In genomic region chr16:87689225-87689624, GRCm38 (mm10) we compare ENCODE assay signal across 9 mouse cellular contexts. TPM values are rescaled to one million over a fixed set of nuclear protein-coding genes. Genes with fewer than 3 reads are reported as not detected.
DNase-seq lines count a peak whose midpoint lies in the region; ATAC-seq and TF ChIP-seq lines count a peak whose summit lies in the region.
"Had no signal": no experiment of that assay in that cellular context is flagged by ENCODE, and none has a peak within 500 bp of the region (broad histone marks: within the 10 kb centered on the region; RNA-seq: fewer than 3 reads in every experiment).

No protein-coding gene starts in this region.

- no peak overlapping the region for H3K4me2 ChIP-seq in limb, embryonic 12.5 days
- H3K4me2 ChIP-seq in intestine, postnatal 0 days (replicated peaks; ENCODE audit: low read depth), result no peak overlapping the region
- H3K4me2 ChIP-seq in midbrain, embryonic 14.5 days (ENCODE audit: low read length), result no peak overlapping the region

- TF ChIP-seq CTCF in intestine, postnatal 0 days (IDR thresholded peaks at IDR 0.05; ENCODE audit: low read depth), result no peak
- TF ChIP-seq CTCF in cerebellum, adult 2 months (IDR thresholded peaks at IDR 0.05; ENCODE audit: borderline replicate concordance, insufficient read depth, low read depth, low read length), result no peak

- 0 out of 2 replicates have a peak overlapping the region, but pooled peaks have one; percentile 4 for H3K27ac ChIP-seq in limb, embryonic 12.5 days
- no peak overlapping the region for H3K27ac ChIP-seq in limb, embryonic 10.5 days
- 0 out of 2 replicates have a peak overlapping the region, but pooled peaks have one; percentile 21 for H3K27ac ChIP-seq in intestine, postnatal 0 days (ENCODE audit: low read depth, low read length)
- H3K27ac ChIP-seq in cerebellum, adult 2 months (ENCODE audit: insufficient read depth, low read length), result no peak overlapping the region
- H3K27ac ChIP-seq in midbrain, embryonic 14.5 days (replicated peaks; ENCODE audit: low read depth, low read length), result no peak overlapping the region

- no peak for DNase-seq in limb, embryonic 10.5 days (ENCODE audit: low spot score)
- peak; percentile 22 for DNase-seq in right cerebral cortex, postnatal 4 days
- DNase-seq in cerebellum, adult 2 months, result no peak
- no peak for DNase-seq in adrenal gland, postnatal 36 days
- DNase-seq in midbrain, embryonic 14.5 days, result no peak
- DNase-seq: adrenal gland, adult 2 months had no signal

- no peak overlapping the region for H3K4me3 ChIP-seq in limb, embryonic 12.5 days (replicated peaks)
- H3K4me3 ChIP-seq in limb, embryonic 10.5 days, result no peak overlapping the region
- H3K4me3 ChIP-seq in intestine, postnatal 0 days (ENCODE audit: low read depth, low read length), result no peak overlapping the region
- no peak overlapping the region for H3K4me3 ChIP-seq in cerebellum, adult 2 months (replicated peaks; ENCODE audit: insufficient read depth, low read depth, low read length)
- H3K4me3 ChIP-seq in midbrain, embryonic 14.5 days (replicated peaks; ENCODE audit: low read depth, low read length), result no peak overlapping the region

- no peaks in the 10 kb centered on the region for H3K36me3 ChIP-seq in limb, embryonic 12.5 days
- no peaks in the 10 kb centered on the region for H3K36me3 ChIP-seq in limb, embryonic 10.5 days
- H3K36me3 ChIP-seq in intestine, postnatal 0 days (ENCODE audit: control insufficient read depth, insufficient read depth), result no peaks in the 10 kb centered on the region
- no peaks in the 10 kb centered on the region for H3K36me3 ChIP-seq in midbrain, embryonic 14.5 days (ENCODE audit: control insufficient read depth, insufficient read depth, low read length)

- no peaks in the 10 kb centered on the region for H3K4me1 ChIP-seq in limb, embryonic 12.5 days (replicated peaks)
- H3K4me1 ChIP-seq in limb, embryonic 10.5 days, result no peaks in the 10 kb centered on the region
- peaks cover 7% of the 10 kb centered on the region for H3K4me1 ChIP-seq in intestine, postnatal 0 days (replicated peaks; ENCODE audit: control insufficient read depth, insufficient read depth, low read length)
- H3K4me1 ChIP-seq in cerebellum, adult 2 months (ENCODE audit: control insufficient read depth, insufficient read depth, low read length), result no peaks in the 10 kb centered on the region
- H3K4me1 ChIP-seq in midbrain, embryonic 14.5 days (ENCODE audit: control insufficient read depth, insufficient read depth, low read length), result no peaks in the 10 kb centered on the region

- H3K9me3 ChIP-seq in limb, embryonic 12.5 days, result no peaks in the 10 kb centered on the region
- no peaks in the 10 kb centered on the region for H3K9me3 ChIP-seq in limb, embryonic 10.5 days (replicated peaks)
- no peaks in the 10 kb centered on the region for H3K9me3 ChIP-seq in intestine, postnatal 0 days (ENCODE audit: control insufficient read depth)
- no peaks in the 10 kb centered on the region for H3K9me3 ChIP-seq in midbrain, embryonic 14.5 days (ENCODE audit: control insufficient read depth, low read length)

- no peak for ATAC-seq in limb, embryonic 12.5 days (ENCODE audit: insufficient number of reproducible peaks, insufficient read depth, low FRiP score, low TSS enrichment, low read depth)
- ATAC-seq in frontal cortex, adult (ENCODE audit: low TSS enrichment), result peak; percentile 52
- no peak for ATAC-seq in intestine, postnatal 0 days
- ATAC-seq in midbrain, embryonic 14.5 days (ENCODE audit: low FRiP score, low TSS enrichment), result no peak

- TF ChIP-seq POLR2A in cerebellum, adult 2 months (IDR thresholded peaks at IDR 0.05; ENCODE audit: borderline replicate concordance, insufficient read depth, low read length), result no peak

- H3K9ac ChIP-seq in limb, embryonic 12.5 days (replicated peaks), result no peak overlapping the region
- no peak overlapping the region for H3K9ac ChIP-seq in intestine, postnatal 0 days (ENCODE audit: low read depth, low read length)
- H3K9ac ChIP-seq in midbrain, embryonic 14.5 days (replicated peaks; ENCODE audit: low read length), result no peak overlapping the region

- H3K27me3 ChIP-seq in limb, embryonic 12.5 days, result no peaks in the 10 kb centered on the region
- no peaks in the 10 kb centered on the region for H3K27me3 ChIP-seq in limb, embryonic 10.5 days (ENCODE audit: low read depth, poor library complexity, severe bottlenecking)
- no peaks in the 10 kb centered on the region for H3K27me3 ChIP-seq in intestine, postnatal 0 days (replicated peaks; ENCODE audit: control insufficient read depth, insufficient read depth, low read length)
- H3K27me3 ChIP-seq in cerebellum, adult 2 months (ENCODE audit: control insufficient read depth, insufficient read depth, low read length), result no peaks in the 10 kb centered on the region
- no peaks in the 10 kb centered on the region for H3K27me3 ChIP-seq in midbrain, embryonic 14.5 days (ENCODE audit: control insufficient read depth, insufficient read depth, low read length)

- WGBS in limb, embryonic 12.5 days, result 80% methylated on average over 8 of the region's 8 CpGs
- WGBS in limb, embryonic 10.5 days, result 84% methylated on average over 8 of the region's 8 CpGs
- WGBS in intestine, postnatal 0 days, result 59% methylated on average over 8 of the region's 8 CpGs
- WGBS in cerebellum, adult 2 months, result 36% methylated on average over 8 of the region's 8 CpGs
- WGBS in midbrain, embryonic 14.5 days, result 87% methylated on average over 8 of the region's 8 CpGs

RNA-seq across cellular contexts. Expression of gene Bach1, which starts 9.5 kb away (rescaled TPM):
- 19.4 and 20.4 TPM in 2 replicates for polyA plus RNA-seq in limb, embryonic 12.5 days (2016; fragmentation: Nextera tagmentation; extraction: Ambion mirVana)
- 12.5 and 15.4 TPM in 2 replicates for polyA plus RNA-seq in limb, embryonic 10.5 days (2016; fragmentation: Nextera tagmentation; extraction: Ambion mirVana)
- polyA plus RNA-seq in intestine, postnatal 0 days (2015; fragmentation: Nextera tagmentation; extraction: Ambion mirVana), result 21.3 and 22.8 TPM in 2 replicates
- polyA plus RNA-seq in cerebellum, adult 2 months (2012; rRNA removed), result 8.5 and 8.7 TPM in 2 replicates
- 10 to 100 TPM; 18.6 to 31.2 TPM for total RNA-seq in adrenal gland, postnatal 36 days (2021)
- 16.2 and 20.3 TPM in 2 replicates for polyA plus RNA-seq in midbrain, embryonic 14.5 days (2014; fragmentation: Nextera tagmentation; extraction: Ambion mirVana)

Comparison
In these comparisons a context has a peak if more than half of its experiments do, and no peak if none do; other contexts are left out.
1. H3K27ac ChIP-seq: peak in limb, embryonic 12.5 days (single experiment) and intestine, postnatal 0 days (single experiment); none in limb, embryonic 10.5 days (single experiment), cerebellum, adult 2 months (single experiment) and midbrain, embryonic 14.5 days (single experiment).